Mouse (Mus musculus) splenic B cell, adult 2 months (primary cell): Measurements from ENCODE around the gene Olfr58.
"Not testable (repeated sequence)": the region's sequence is repeated elsewhere in the genome, so short reads cannot be mapped to it uniquely, and the experiment has no call there.

Source experiments
- DNase-seq: peaks from one replicate; pipeline ENCODE4 v3.0.0-alpha.2; 2011; ENCODE audit warnings: low read depth, low spot score
- H3K27me3 ChIP-seq: 2 replicates; pipeline ENCODE4 v1.6.1; 2012; ENCODE audit warnings: mild to moderate bottlenecking, low read length, moderate library complexity, mixed read lengths; ENCODE audit not compliant: control insufficient read depth, poor library complexity, insufficient read depth, severe bottlenecking
- H3K36me3 ChIP-seq: 2 replicates; pipeline ENCODE4 v1.6.1; 2012; ENCODE audit warnings: mild to moderate bottlenecking, low read length, moderate library complexity, mixed read lengths; ENCODE audit not compliant: control insufficient read depth, poor library complexity, insufficient read depth, severe bottlenecking

The Olfr58 gene

DNA sequence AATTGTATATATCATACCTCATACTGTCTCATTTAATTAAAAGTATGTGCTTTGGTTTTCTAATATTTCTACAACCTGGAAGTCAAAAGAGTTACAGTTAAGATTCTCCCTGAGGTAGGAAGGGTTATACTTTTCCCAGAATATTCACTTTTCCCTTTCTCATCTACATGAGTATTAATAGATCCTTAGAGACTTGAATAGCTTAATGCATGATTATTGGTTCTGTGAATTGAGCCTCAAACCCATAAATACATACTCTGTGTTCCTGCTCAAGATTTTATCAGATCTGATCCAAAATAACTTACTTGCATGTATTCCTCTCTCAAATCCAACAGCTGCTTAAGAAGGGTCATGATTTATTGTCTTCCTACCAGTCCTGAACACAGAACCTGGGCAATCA is at the start of gene Olfr58:
Gene Olfr58, plus strand, starts transcription at position 301 of the 400 bp plus-strand sequence.
- no peaks in the 10 kb centered on the region for H3K27me3 ChIP-seq
- DNase-seq, result no peak
- H3K36me3 ChIP-seq, result no peaks in the 10 kb centered on the region

DNA sequence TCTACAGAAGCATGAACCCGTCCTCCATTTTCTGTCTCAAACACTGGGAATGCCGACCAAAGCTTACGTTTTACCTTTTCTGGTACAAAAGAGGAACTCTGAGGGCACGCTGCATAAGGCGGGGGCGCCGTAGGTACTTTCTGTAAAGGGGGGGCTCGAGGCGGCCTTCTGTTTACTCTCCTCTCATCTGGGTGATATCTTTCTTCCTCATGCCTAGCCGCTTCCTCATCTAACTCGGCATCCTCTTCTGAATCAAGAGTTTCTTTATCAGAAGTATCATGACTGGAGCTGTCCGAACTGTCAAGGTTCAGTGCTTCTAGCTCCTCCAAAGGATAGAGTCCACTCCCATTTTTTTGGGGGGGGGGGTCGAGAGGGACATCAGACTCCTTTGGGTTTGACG is 10.9 kb upstream of the Olfr58 start:
- no peaks in the 10 kb centered on the region for H3K27me3 ChIP-seq
- no peak for DNase-seq
- no peaks in the 10 kb centered on the region for H3K36me3 ChIP-seq

DNA sequence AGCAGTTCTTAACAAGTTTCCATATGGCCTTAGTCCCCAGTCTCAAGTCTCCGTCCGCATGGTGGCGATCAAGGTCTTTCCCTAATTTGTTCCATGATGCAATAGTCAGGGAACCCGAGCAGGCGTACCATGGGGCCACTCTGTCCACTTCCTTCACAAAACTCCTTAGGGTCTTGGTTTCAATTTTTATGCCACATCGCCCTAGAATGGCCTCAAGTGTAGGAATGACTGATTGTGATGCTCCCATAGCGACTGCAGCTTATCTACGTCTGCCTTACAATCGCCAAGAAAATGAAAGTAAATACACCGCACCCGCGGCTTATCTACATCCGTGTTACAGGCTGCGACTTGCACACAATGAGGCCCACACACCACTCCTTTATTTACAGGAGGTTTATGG is 10.4 kb upstream of the Olfr58 start:
- Histone ChIP-seq H3K36me3 (no peaks in the 10 kb centered on the region), H3K27me3 (no peaks in the 10 kb centered on the region)
- no peak for DNase-seq

DNA sequence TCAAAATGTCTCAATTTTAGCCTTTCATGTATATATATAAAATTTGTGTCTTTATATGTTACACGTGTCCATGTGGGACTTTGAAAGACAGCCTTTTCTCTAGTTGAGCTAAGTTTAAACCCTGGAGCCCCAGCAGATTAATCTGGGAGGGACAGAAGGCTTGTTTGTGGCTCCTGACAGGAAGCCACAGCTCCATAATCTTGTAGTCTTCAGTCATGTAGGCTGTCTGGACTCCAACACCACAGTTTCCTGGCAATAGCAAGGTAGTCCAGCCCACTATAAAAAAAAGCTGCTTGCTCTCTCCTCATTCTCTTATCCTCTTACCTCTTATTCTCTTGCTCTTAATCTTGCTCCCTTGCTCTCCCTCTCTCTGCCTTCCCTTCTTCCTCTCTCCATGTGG is 22.9 kb downstream of the Olfr58 start:
- H3K27me3 ChIP-seq, result no peaks in the 10 kb centered on the region
- no peak for DNase-seq
- H3K36me3 ChIP-seq, result no peaks in the 10 kb centered on the region

DNA sequence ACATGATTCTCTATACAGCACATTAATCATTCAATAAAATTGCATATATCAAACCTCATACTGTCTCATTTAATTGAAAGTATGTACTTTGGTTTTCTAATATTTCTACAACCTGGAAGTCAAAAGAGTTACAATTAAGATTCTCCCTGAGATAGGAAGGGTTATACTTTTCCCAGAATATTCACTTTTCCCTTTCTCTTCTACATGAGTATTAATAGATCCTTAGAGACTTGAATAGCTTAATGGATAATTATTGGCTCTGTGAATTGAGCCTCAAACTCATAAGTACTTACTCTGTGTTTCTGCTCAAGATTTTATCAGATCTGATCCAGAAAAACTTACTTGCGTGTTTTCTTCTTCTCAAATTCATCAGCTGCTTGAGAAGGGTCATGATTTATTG is 24.5 kb downstream of the Olfr58 start, which contains the start of gene Olfr859:
Gene Olfr859, plus strand, starts transcription at position 301 of the 400 bp plus-strand sequence.
- H3K36me3 ChIP-seq, DNase-seq, H3K27me3 ChIP-seq: not testable (repeated sequence)
